Mouse (Mus musculus) olfactory bulb, adult 2 months (tissue): ENCODE measurements around the gene Pgghg.

ENCODE experiments used
- CTCF ChIP-seq: fragments of 200-500 bp; IDR thresholded peaks from 2 replicates; pipeline ENCODE4 v1.5.1; 2012; ENCODE audit warnings: low read depth, mild to moderate bottlenecking, low read length, moderate library complexity; ENCODE audit not compliant: insufficient read depth
- POLR2A ChIP-seq: fragments of 200-500 bp; IDR thresholded peaks from 2 replicates; pipeline ENCODE4 v1.6.1; 2012; ENCODE audit warnings: mild to moderate bottlenecking, low read depth, low read length, moderate library complexity; ENCODE audit not compliant: insufficient read depth

GRCm38 (mm10) chr7:140961416-140961815, 20.2 kb downstream of the Pgghg start:
- TF ChIP-seq POLR2A (no peak), CTCF (no peak)
